Mouse (Mus musculus): ENCODE measurements at regions not wholly inside any gene's neighbourhood (a gene's known extent, or its start where the extent isn't known, plus 50 kb on each side); places are given as distances from the start of the nearest gene placed in this dataset.
"Not testable (repeated sequence)": the region's sequence is repeated elsewhere in the genome, so short reads cannot be mapped to it uniquely, and the experiment has no call there.

- no peak for DNase-seq
Measured at GRCm38 (mm10) chr1:99599696-99600489, 172.7 kb upstream of the Cntnap5b start.

- DNase-seq: no peak
Measured at GRCm38 (mm10) chr1:99605213-99605612, 167.4 kb upstream of the Cntnap5b start.

- peak; percentile 17 to 24 for DNase-seq
Measured at GRCm38 (mm10) chr1:99619221-99619620, 153.3 kb upstream of the Cntnap5b start.

GRCm38 (mm10) chr1:99630971-99631370 is 141.6 kb upstream of the Cntnap5b start:
- DNase-seq: not testable (repeated sequence)

GRCm38 (mm10) chr1:99663641-99664040 is 108.9 kb upstream of the Cntnap5b start:
- no peak for DNase-seq

- no peak for DNase-seq
Measured at GRCm38 (mm10) chr1:99679980-99680379, 92.6 kb upstream of the Cntnap5b start.

GRCm38 (mm10) chr1:99697089-99697488 is 75.5 kb upstream of the Cntnap5b start:
- no peak for DNase-seq

GRCm38 (mm10) chr1:99714912-99715311 is 57.7 kb upstream of the Cntnap5b start:
- DNase-seq: no peak

GRCm38 (mm10) chr1:99716266-99716665 is 56.3 kb upstream of the Cntnap5b start:
- no peak for DNase-seq

All from cerebellum, postnatal 14 days (tissue).